Mouse (Mus musculus) lung, embryonic 15.5 days (tissue): ENCODE measurements around the gene Gm49403. TPM values are rescaled to one million over a fixed set of nuclear protein-coding genes. Genes with fewer than 3 reads are reported as not detected.
"Not testable (repeated sequence)": the region's sequence is repeated elsewhere in the genome, so short reads cannot be mapped to it uniquely, and the experiment has no call there.

ENCODE experiments used
- ATAC-seq: fragments of 200-750 bp; cut with Nextera tagmentation; 2 replicates; pipeline ENCODE4 v1.8.0; 2017; ENCODE audit warnings: moderate number of reproducible peaks, borderline replicate concordance; ENCODE audit not compliant: low FRiP score, low TSS enrichment; ENCODE audit errors: extremely low read depth
- H3K27ac ChIP-seq: fragments of 300-500 bp; sonication (generic); 2 replicates; pipeline ENCODE4 v1.5.1; 2015; ENCODE audit warnings: moderate library complexity, mild to moderate bottlenecking, inconsistent platforms
- H3K27me3 ChIP-seq: fragments of 300-500 bp; sonication (generic); 2 replicates; pipeline ENCODE4 v1.6.1; 2015; ENCODE audit warnings: inconsistent platforms
- H3K36me3 ChIP-seq: fragments of 300-500 bp; sonication (generic); 2 replicates; pipeline ENCODE4 v1.6.1; 2015; ENCODE audit warnings: inconsistent platforms
- H3K4me1 ChIP-seq: fragments of 300-500 bp; sonication (generic); 2 replicates; pipeline ENCODE4 v1.6.1; 2015; ENCODE audit warnings: inconsistent platforms
- H3K4me2 ChIP-seq: fragments of 300-500 bp; sonication (generic); 2 replicates; pipeline ENCODE4 v1.6.1; 2015; ENCODE audit warnings: inconsistent platforms, mild to moderate bottlenecking, moderate library complexity
- H3K4me3 ChIP-seq: fragments of 300-500 bp; sonication (generic); 2 replicates; pipeline ENCODE4 v1.5.1; 2015; ENCODE audit warnings: mild to moderate bottlenecking, inconsistent platforms
- H3K9ac ChIP-seq: fragments of 300-500 bp; sonication (generic); 2 replicates; pipeline ENCODE4 v1.6.1; 2015; ENCODE audit warnings: inconsistent platforms
- H3K9me3 ChIP-seq: fragments of 300-500 bp; sonication (generic); 2 replicates; pipeline ENCODE4 v1.6.1; 2016; ENCODE audit warnings: inconsistent platforms
- WGBS: fragments of 180-500 bp; shearing (Covaris S2); methylation state at CpG from one replicate; pipeline ENCODE4 v1.1.7; 2015; 5-methylcytosine and 5-hydroxymethylcytosine counted together
- polyA plus RNA-seq: library from polyadenylated mRNA; unstranded; fragments of >200 nt; fragmentation: Nextera tagmentation; extraction: Ambion mirVana; gene quantifications from 2 replicates; pipeline ENCODE4 v1.2.1, GENCODE M21; 2015

Gm49403 gene
- polyA plus RNA-seq, 1 experiment from 2014 or later = not detected

- Histone ChIP-seq H3K27ac (peak overlapping the region; percentile 90), H3K4me3 (peak overlapping the region; percentile 88), H3K4me2 (peak overlapping the region; percentile 64), H3K9ac (peak overlapping the region; percentile 97), H3K36me3 (peaks cover 22% of the 10 kb centered on the region), H3K4me1 (peaks cover 39% of the 10 kb centered on the region)
- not testable (repeated sequence) for H3K27me3 ChIP-seq, H3K9me3 ChIP-seq
- peak; percentile 61 for ATAC-seq
- WGBS = 20% methylated on average over 21 of the region's 21 CpGs
Measured at GRCm38 (mm10) chr19:8897211-8897864, 13.6 kb downstream of the Gm49403 start.

- peak within 1 kb of the TSS; percentile 64 for H3K4me2 ChIP-seq
- H3K9me3 ChIP-seq = no peaks in the 10 kb centered on the region
- peak within 1 kb of the TSS; percentile 90 for H3K27ac ChIP-seq
- peaks cover 39% of the 10 kb centered on the region for H3K4me1 ChIP-seq
- H3K36me3 ChIP-seq = peaks cover 27% of the 10 kb centered on the region
- no peaks in the 10 kb centered on the region for H3K27me3 ChIP-seq
- WGBS = under 1% methylated on average over 43 of the region's 53 CpGs
- peak within 1 kb of the TSS; percentile 88 for H3K4me3 ChIP-seq
- peak; percentile 98 for ATAC-seq
- peak within 1 kb of the TSS; percentile 97 for H3K9ac ChIP-seq
Measured at GRCm38 (mm10) chr19:8897865-8898495, 14.2 kb downstream of the Gm49403 start, which contains the start of gene Ganab. Ganab (plus strand) TSS chr19:8898071.

GRCm38 (mm10) chr19:8898576-8898975, 14.8 kb downstream of the Gm49403 start:
- Histone ChIP-seq H3K4me2 (peak overlapping the region; percentile 64), H3K9me3 (no peaks in the 10 kb centered on the region), H3K27ac (peak overlapping the region; percentile 89), H3K9ac (peak overlapping the region; percentile 97), H3K36me3 (peaks cover 33% of the 10 kb centered on the region), H3K4me1 (peaks cover 37% of the 10 kb centered on the region), H3K27me3 (no peaks in the 10 kb centered on the region), H3K4me3 (peak overlapping the region; percentile 88)
- ATAC-seq = no peak
- WGBS = 7% methylated on average over 13 of the region's 13 CpGs

- 25% methylated on average over 3 of the region's 3 CpGs for WGBS
- Histone ChIP-seq H3K9me3 (no peaks in the 10 kb centered on the region), H3K4me1 (peaks cover 33% of the 10 kb centered on the region), H3K27me3 (no peaks in the 10 kb centered on the region), H3K36me3 (peaks cover 37% of the 10 kb centered on the region), H3K27ac (no peak overlapping the region), H3K4me2 (peak overlapping the region; percentile 64), H3K4me3 (peak overlapping the region; percentile 88), H3K9ac (peak overlapping the region; percentile 97)
- ATAC-seq = no peak
Measured at GRCm38 (mm10) chr19:8899079-8899478, 15.3 kb downstream of the Gm49403 start.

- H3K27ac ChIP-seq = no peak overlapping the region
- 87% methylated on average over 5 of the region's 5 CpGs for whole genome bisulfite sequencing
- no peak overlapping the region for H3K4me3 ChIP-seq
- H3K9ac ChIP-seq = no peak overlapping the region
- H3K27me3 ChIP-seq = no peaks in the 10 kb centered on the region
- H3K36me3 ChIP-seq = peaks cover 60% of the 10 kb centered on the region
- H3K9me3 ChIP-seq = no peaks in the 10 kb centered on the region
- H3K4me2 ChIP-seq = no peak overlapping the region
- peaks cover 13% of the 10 kb centered on the region for H3K4me1 ChIP-seq
- no peak for ATAC-seq
Measured at GRCm38 (mm10) chr19:8903412-8903811, 19.7 kb downstream of the Gm49403 start.

- H3K4me1 ChIP-seq = no peaks in the 10 kb centered on the region
- H3K4me3 ChIP-seq = no peak overlapping the region
- no peaks in the 10 kb centered on the region for H3K27me3 ChIP-seq
- H3K9ac ChIP-seq = no peak overlapping the region
- H3K27ac ChIP-seq = no peak overlapping the region
- no peak overlapping the region for H3K4me2 ChIP-seq
- no peak for ATAC-seq
- H3K36me3 ChIP-seq = peaks cover 96% of the 10 kb centered on the region
- H3K9me3 ChIP-seq = no peaks in the 10 kb centered on the region
- 88% methylated on average over 6 of the region's 6 CpGs for WGBS
Measured at GRCm38 (mm10) chr19:8908531-8908930, 24.8 kb downstream of the Gm49403 start.

GRCm38 (mm10) chr19:8911810-8912209, 28.1 kb downstream of the Gm49403 start:
- no peak overlapping the region for H3K4me3 ChIP-seq
- H3K27me3 ChIP-seq = no peaks in the 10 kb centered on the region
- WGBS = 93% methylated on average over 5 of the region's 5 CpGs
- H3K27ac ChIP-seq = no peak overlapping the region
- ATAC-seq = no peak
- H3K4me2 ChIP-seq = no peak overlapping the region
- H3K4me1 ChIP-seq = no peaks in the 10 kb centered on the region
- peaks cover 99% of the 10 kb centered on the region for H3K36me3 ChIP-seq
- no peaks in the 10 kb centered on the region for H3K9me3 ChIP-seq
- H3K9ac ChIP-seq = no peak overlapping the region

- 92% methylated on average over 3 of the region's 3 CpGs for WGBS
- no peaks in the 10 kb centered on the region for H3K9me3 ChIP-seq
- no peak for ATAC-seq
Measured at GRCm38 (mm10) chr19:8914212-8914611, 30.5 kb downstream of the Gm49403 start.

GRCm38 (mm10) chr19:8919000-8919399, 35.3 kb downstream of the Gm49403 start:
- H3K27me3 ChIP-seq = no peaks in the 10 kb centered on the region
- WGBS = 88% methylated on average over 3 of the region's 3 CpGs
- no peaks in the 10 kb centered on the region for H3K9me3 ChIP-seq
- peaks cover 14% of the 10 kb centered on the region for H3K4me1 ChIP-seq
- H3K4me2 ChIP-seq = no peak overlapping the region
- no peak overlapping the region for H3K9ac ChIP-seq
- no peak for ATAC-seq
- no peak overlapping the region for H3K27ac ChIP-seq
- no peak overlapping the region for H3K4me3 ChIP-seq
- peaks cover 38% of the 10 kb centered on the region for H3K36me3 ChIP-seq

More at GRCm38 (mm10) chr19:8914212-8914611, 30.5 kb downstream of the Gm49403 start:
- no peak overlapping the region for H3K4me2 ChIP-seq
- no peak overlapping the region for H3K9ac ChIP-seq
- H3K4me3 ChIP-seq = no peak overlapping the region
- no peaks in the 10 kb centered on the region for H3K4me1 ChIP-seq
- H3K27ac ChIP-seq = no peak overlapping the region
- H3K36me3 ChIP-seq = peaks cover 80% of the 10 kb centered on the region
- H3K27me3 ChIP-seq = no peaks in the 10 kb centered on the region

- H3K27me3 ChIP-seq = no peaks in the 10 kb centered on the region
- no peaks in the 10 kb centered on the region for H3K9me3 ChIP-seq
- no peak for ATAC-seq
- H3K27ac ChIP-seq = peak overlapping the region; percentile 91
- 60% methylated on average over 6 of the region's 6 CpGs for WGBS
- peak overlapping the region; percentile 83 for H3K4me3 ChIP-seq
- no peak overlapping the region for H3K9ac ChIP-seq
- peaks cover 31% of the 10 kb centered on the region for H3K36me3 ChIP-seq
- H3K4me1 ChIP-seq = peaks cover 14% of the 10 kb centered on the region
- H3K4me2 ChIP-seq = peak overlapping the region; percentile 72
Measured at GRCm38 (mm10) chr19:8919684-8920072, 35.9 kb downstream of the Gm49403 start.

- whole genome bisulfite sequencing = 2% methylated on average over 47 of the region's 50 CpGs
- ATAC-seq = peak; percentile 99
- peak within 1 kb of the TSS; percentile 91 for H3K27ac ChIP-seq
- H3K36me3 ChIP-seq = peaks cover 27% of the 10 kb centered on the region
- H3K4me1 ChIP-seq = peaks cover 14% of the 10 kb centered on the region
- H3K27me3 ChIP-seq = no peaks in the 10 kb centered on the region
- no peaks in the 10 kb centered on the region for H3K9me3 ChIP-seq
- peak within 1 kb of the TSS; percentile 72 for H3K4me2 ChIP-seq
- peak within 1 kb of the TSS; percentile 73 for H3K9ac ChIP-seq
- peak within 1 kb of the TSS; percentile 83 for H3K4me3 ChIP-seq
Measured at GRCm38 (mm10) chr19:8920073-8920736, 36.5 kb downstream of the Gm49403 start, which contains the start of gene B3gat3. B3gat3 (plus strand) TSS chr19:8920374.

- WGBS = 1% methylated on average over 6 of the region's 6 CpGs
- Histone ChIP-seq H3K4me3 (peak overlapping the region; percentile 83), H3K9me3 (no peaks in the 10 kb centered on the region), H3K27me3 (no peaks in the 10 kb centered on the region), H3K9ac (peak overlapping the region; percentile 73), H3K4me2 (peak overlapping the region; percentile 72), H3K27ac (peak overlapping the region; percentile 91), H3K4me1 (peaks cover 14% of the 10 kb centered on the region), H3K36me3 (peaks cover 24% of the 10 kb centered on the region)
- no peak for ATAC-seq
Measured at GRCm38 (mm10) chr19:8920836-8921291, 37.1 kb downstream of the Gm49403 start.
